Mouse (Mus musculus): ENCODE measurements around the gene S100a1. TPM values are rescaled to one million over a fixed set of nuclear protein-coding genes. Genes with fewer than 3 reads are reported as not detected.

The S100a1 gene
- polyA plus RNA-seq (2012; rRNA removed), result 625 and 771 TPM in 2 replicates

GRCm38 (mm10) chr3:90513796-90514590 lies at the start of gene S100a1, which contains the start of gene S100a13:
TSS of gene S100a1 (minus strand) at chr3:90514392.
TSS of gene S100a13 (plus strand) at chr3:90514435.
- WGBS, result 2% methylated on average over 25 of the region's 25 CpGs
- peak within 1 kb of the TSS; percentile 60 for H3K4me3 ChIP-seq (ENCODE audit: insufficient read depth, low read depth, low read length)
- DNase-seq, result peak; percentile 94
- no peaks in the 10 kb centered on the region for H3K27me3 ChIP-seq (replicated peaks; ENCODE audit: control insufficient read depth, insufficient read depth, low read length)
- TF ChIP-seq CTCF (conservative IDR thresholded peaks at IDR 0.05; ENCODE audit: insufficient read depth, insufficient read length, low read depth, low read length) (peak; percentile 56), POLR2A (IDR thresholded peaks at IDR 0.05; ENCODE audit: low read depth, low read length) (peak; percentile 82)
- H3K36me3 ChIP-seq (ENCODE audit: control insufficient read depth, insufficient read depth, low read length), result no peaks in the 10 kb centered on the region
- H3K27ac ChIP-seq (ENCODE audit: insufficient read depth, low read depth, low read length), result peak within 1 kb of the TSS; percentile 88
- no peaks in the 10 kb centered on the region for H3K4me1 ChIP-seq (ENCODE audit: control insufficient read depth, insufficient read depth, low read length)

- H3K27ac ChIP-seq (ENCODE audit: insufficient read depth, low read depth, low read length), result no peak within 1 kb of the TSS
- WGBS, result 75% methylated on average over 6 of the region's 6 CpGs
- no peak for DNase-seq
- no peaks in the 10 kb centered on the region for H3K4me1 ChIP-seq (ENCODE audit: control insufficient read depth, insufficient read depth, low read length)
- H3K4me3 ChIP-seq (ENCODE audit: insufficient read depth, low read depth, low read length), result no peak within 1 kb of the TSS
- TF ChIP-seq POLR2A (IDR thresholded peaks at IDR 0.05; ENCODE audit: low read depth, low read length), result no peak
- no peak for TF ChIP-seq CTCF (conservative IDR thresholded peaks at IDR 0.05; ENCODE audit: insufficient read depth, insufficient read length, low read depth, low read length)
- H3K27me3 ChIP-seq (replicated peaks; ENCODE audit: control insufficient read depth, insufficient read depth, low read length), result no peaks in the 10 kb centered on the region
- H3K36me3 ChIP-seq (ENCODE audit: control insufficient read depth, insufficient read depth, low read length), result no peaks in the 10 kb centered on the region
Measured at GRCm38 (mm10) chr3:90560008-90560628, 45.9 kb upstream of the S100a1 start, which contains the start of gene S100a3. TSS of gene S100a3 (plus strand) at chr3:90560578.

- no peaks in the 10 kb centered on the region for H3K4me1 ChIP-seq (ENCODE audit: control insufficient read depth, insufficient read depth, low read length)
- no peak overlapping the region for H3K27ac ChIP-seq (ENCODE audit: insufficient read depth, low read depth, low read length)
- H3K36me3 ChIP-seq (ENCODE audit: control insufficient read depth, insufficient read depth, low read length), result no peaks in the 10 kb centered on the region
- no peak for TF ChIP-seq POLR2A (IDR thresholded peaks at IDR 0.05; ENCODE audit: low read depth, low read length)
- no peak for TF ChIP-seq CTCF (conservative IDR thresholded peaks at IDR 0.05; ENCODE audit: insufficient read depth, insufficient read length, low read depth, low read length)
- DNase-seq, result peak; percentile 22
- H3K27me3 ChIP-seq (replicated peaks; ENCODE audit: control insufficient read depth, insufficient read depth, low read length), result no peaks in the 10 kb centered on the region
- WGBS, result 64% methylated on average over 5 of the region's 5 CpGs
- no peak overlapping the region for H3K4me3 ChIP-seq (ENCODE audit: insufficient read depth, low read depth, low read length)
Measured at GRCm38 (mm10) chr3:90555954-90556353, 41.8 kb upstream of the S100a1 start.

- Histone ChIP-seq H3K27ac (ENCODE audit: insufficient read depth, low read depth, low read length) (no peak overlapping the region), H3K27me3 (replicated peaks; ENCODE audit: control insufficient read depth, insufficient read depth, low read length) (no peaks in the 10 kb centered on the region)
- WGBS, result 90% methylated on average over 2 of the region's 2 CpGs
Measured at GRCm38 (mm10) chr3:90552231-90552630, 38.0 kb upstream of the S100a1 start.

GRCm38 (mm10) chr3:90550421-90550790 lies 36.2 kb upstream of the S100a1 start:
- TF ChIP-seq CTCF (conservative IDR thresholded peaks at IDR 0.05; ENCODE audit: insufficient read depth, insufficient read length, low read depth, low read length), result no peak
- no peak for TF ChIP-seq POLR2A (IDR thresholded peaks at IDR 0.05; ENCODE audit: low read depth, low read length)
- DNase-seq, result no peak
- Histone ChIP-seq H3K4me1 (ENCODE audit: control insufficient read depth, insufficient read depth, low read length) (no peaks in the 10 kb centered on the region), H3K4me3 (ENCODE audit: insufficient read depth, low read depth, low read length) (no peak overlapping the region), H3K36me3 (ENCODE audit: control insufficient read depth, insufficient read depth, low read length) (no peaks in the 10 kb centered on the region), H3K27ac (ENCODE audit: insufficient read depth, low read depth, low read length) (no peak overlapping the region), H3K27me3 (replicated peaks; ENCODE audit: control insufficient read depth, insufficient read depth, low read length) (no peaks in the 10 kb centered on the region)
- 89% methylated on average over 2 of the region's 2 CpGs for WGBS

More at GRCm38 (mm10) chr3:90552231-90552630, 38.0 kb upstream of the S100a1 start:
- Histone ChIP-seq H3K36me3 (ENCODE audit: control insufficient read depth, insufficient read depth, low read length) (no peaks in the 10 kb centered on the region), H3K4me3 (ENCODE audit: insufficient read depth, low read depth, low read length) (no peak overlapping the region), H3K4me1 (ENCODE audit: control insufficient read depth, insufficient read depth, low read length) (no peaks in the 10 kb centered on the region)
- DNase-seq, result no peak
- TF ChIP-seq POLR2A (IDR thresholded peaks at IDR 0.05; ENCODE audit: low read depth, low read length) (no peak), CTCF (conservative IDR thresholded peaks at IDR 0.05; ENCODE audit: insufficient read depth, insufficient read length, low read depth, low read length) (no peak)

- peak; percentile 56 for DNase-seq
- H3K4me1 ChIP-seq (ENCODE audit: control insufficient read depth, insufficient read depth, low read length), result no peaks in the 10 kb centered on the region
- no peaks in the 10 kb centered on the region for H3K27me3 ChIP-seq (replicated peaks; ENCODE audit: control insufficient read depth, insufficient read depth, low read length)
- 60% methylated on average over 5 of the region's 5 CpGs for WGBS
- H3K36me3 ChIP-seq (ENCODE audit: control insufficient read depth, insufficient read depth, low read length), result no peaks in the 10 kb centered on the region
- TF ChIP-seq POLR2A (IDR thresholded peaks at IDR 0.05; ENCODE audit: low read depth, low read length) (no peak), CTCF (conservative IDR thresholded peaks at IDR 0.05; ENCODE audit: insufficient read depth, insufficient read length, low read depth, low read length) (no peak)
- no peak overlapping the region for H3K27ac ChIP-seq (ENCODE audit: insufficient read depth, low read depth, low read length)
- no peak overlapping the region for H3K4me3 ChIP-seq (ENCODE audit: insufficient read depth, low read depth, low read length)
Measured at GRCm38 (mm10) chr3:90549676-90550420, 35.7 kb upstream of the S100a1 start.

Data from kidney, adult 2 months (tissue).